Mouse (Mus musculus) spleen, adult 18-20 months (tissue): Measurements from ENCODE around the gene Adam12.

ENCODE experiments used
- DNase-seq, 2 experiments: peaks; one replicate each; pipeline ENCODE4 v3.0.0; 2022; ENCODE audit warnings: mixed read lengths in 2 of 2

The Adam12 gene

DNA sequence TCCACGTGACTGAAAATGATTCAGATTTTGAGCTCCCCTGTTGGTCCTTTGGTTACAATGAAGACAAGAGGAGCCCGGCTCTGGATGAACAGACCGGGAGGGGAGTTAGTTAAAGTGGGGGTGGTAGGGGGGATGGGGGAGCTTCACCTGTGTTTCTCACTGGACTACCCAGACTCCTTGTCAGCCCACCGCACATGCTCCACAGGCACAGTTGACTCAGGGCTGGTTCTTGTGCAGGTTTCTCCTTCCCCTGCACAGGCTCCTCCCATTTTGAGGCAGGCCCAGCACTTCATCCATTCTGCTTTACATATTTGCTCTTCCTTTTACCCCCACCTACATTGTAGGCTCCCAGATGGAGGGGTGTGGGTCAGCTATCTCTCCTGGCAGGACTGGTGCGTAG, 369.2 kb downstream of the Adam12 start:
- DNase-seq = no peak

DNA sequence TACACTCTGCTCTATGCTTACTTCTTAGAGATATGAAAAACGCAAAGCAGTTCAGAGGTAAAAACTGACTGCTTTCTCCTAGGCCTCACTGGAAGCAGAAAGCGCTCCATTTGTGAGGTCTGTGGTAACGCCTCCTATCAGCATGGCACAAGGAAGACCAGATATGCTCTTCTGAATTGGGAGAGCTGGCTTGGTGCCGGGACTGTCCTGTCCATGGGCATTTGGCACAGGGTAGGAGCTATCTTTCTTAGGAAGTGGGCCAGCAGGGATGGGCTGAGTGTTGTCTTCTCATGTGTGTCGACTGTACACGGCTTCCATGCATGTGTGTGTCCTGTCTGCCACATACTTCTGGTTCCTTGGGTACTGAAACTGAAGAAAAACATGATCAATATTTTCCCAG, 369.7 kb downstream of the Adam12 start:
- no peak for DNase-seq

DNA sequence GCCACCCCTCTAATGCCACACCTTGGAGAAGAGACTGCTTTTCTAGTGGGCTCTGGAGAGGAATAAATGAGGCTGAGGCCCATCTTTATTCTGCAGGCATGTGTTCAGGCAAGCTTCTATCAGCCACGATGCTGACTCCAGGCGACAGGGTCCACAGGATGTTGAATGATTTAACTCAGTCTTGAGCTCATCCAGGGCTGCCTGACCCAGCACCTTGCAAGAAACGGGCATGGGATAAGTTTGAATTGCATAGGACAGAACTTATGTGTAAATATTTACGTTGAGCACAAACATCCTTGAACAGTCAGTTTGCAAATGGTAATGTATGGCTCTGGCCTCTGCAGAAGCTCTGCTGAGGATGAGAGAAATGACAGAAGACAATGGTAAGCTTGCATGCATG, 372.4 kb downstream of the Adam12 start:
- no peak for DNase-seq

- DNase-seq = no peak
Observed at GRCm38 (mm10) chr7:133858506-133858905, 373.4 kb downstream of the Adam12 start.

- peak in 1 of 2 experiments; percentile 22 for DNase-seq
Observed at GRCm38 (mm10) chr7:133856278-133856677, 375.7 kb downstream of the Adam12 start.

DNA sequence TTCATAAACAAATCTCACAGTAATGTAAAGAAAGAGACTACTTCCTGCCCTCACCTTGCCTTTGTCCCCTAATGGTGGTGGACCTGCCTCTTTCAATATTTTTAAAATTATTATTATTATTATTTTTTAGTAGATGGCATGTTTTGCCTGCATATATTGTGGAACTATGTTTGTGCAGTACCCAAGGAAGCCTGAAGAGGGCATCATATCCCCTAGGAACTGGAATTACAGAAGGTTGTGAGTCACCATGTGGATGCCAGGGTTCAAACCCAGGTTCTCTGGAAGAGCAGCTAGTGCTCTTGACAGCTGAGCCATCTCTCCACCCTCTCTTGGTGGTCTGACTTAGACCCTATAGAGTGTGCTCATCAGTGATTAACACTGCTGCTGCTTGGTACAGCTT, 381.2 kb downstream of the Adam12 start:
- DNase-seq = no peak

DNA sequence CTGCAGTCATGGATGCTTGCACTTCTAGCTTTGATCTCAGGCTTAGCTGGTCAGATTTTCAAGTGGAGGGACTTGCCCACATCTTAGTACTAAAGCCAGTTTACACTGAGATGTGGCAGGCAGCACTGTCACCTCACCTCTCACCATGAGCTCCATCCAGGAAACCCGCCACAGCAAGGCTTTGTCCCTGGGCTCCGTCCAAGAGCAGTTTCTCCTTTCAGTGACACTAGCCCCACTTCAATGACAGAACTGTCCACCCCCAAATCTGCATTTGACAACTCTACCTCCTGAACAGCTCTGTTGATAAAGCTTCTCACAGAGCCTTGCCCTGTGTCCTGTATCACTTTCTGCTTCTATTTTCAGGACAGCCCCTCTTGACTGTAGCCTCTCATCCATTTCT, 383.8 kb downstream of the Adam12 start:
- DNase-seq = no peak

DNA sequence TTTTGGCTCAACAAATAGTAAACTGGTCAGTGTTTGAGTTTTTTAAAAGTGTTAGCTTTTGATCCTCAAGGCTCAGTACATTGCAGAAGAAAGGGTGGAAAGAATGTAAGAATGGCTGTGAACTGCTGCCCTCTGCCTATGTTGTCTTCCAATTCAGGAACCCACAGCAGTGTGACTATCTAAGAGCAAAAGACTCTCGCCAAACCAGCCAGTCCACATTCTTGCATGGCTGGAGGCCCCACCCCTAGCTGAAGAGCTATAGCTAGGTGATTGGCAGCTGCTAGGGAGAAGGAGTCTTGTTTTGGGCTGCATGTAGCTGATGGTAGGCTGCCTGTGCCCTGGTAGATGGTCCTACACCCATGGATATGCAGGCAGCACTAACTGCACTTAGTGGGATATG, 384.8 kb downstream of the Adam12 start:
- no peak for DNase-seq

- DNase-seq = no peak
Observed at GRCm38 (mm10) chr7:133842079-133842478, 389.9 kb downstream of the Adam12 start.

- no peak for DNase-seq
Observed at GRCm38 (mm10) chr7:133839546-133839945, 392.4 kb downstream of the Adam12 start.
